Mouse (Mus musculus): ENCODE data around the gene Treml1.
"Not testable (repeated sequence)": the region's sequence is repeated elsewhere in the genome, so short reads cannot be mapped to it uniquely, and the experiment has no call there.

Treml1 gene

GRCm38 (mm10) chr17:48359616-48360015 lies at the start of gene Treml1:
Gene Treml1 (plus strand): TSS chr17:48359916.
- DNase-seq (ENCODE audit: low read depth): no peak

- DNase-seq (ENCODE audit: low read depth): no peak
These were observed 47.6 kb upstream of the Treml1 start for GRCm38 (mm10) chr17:48312124-48312523.

- peak; percentile 40 for DNase-seq (ENCODE audit: low read depth)
These were observed 43.7 kb upstream of the Treml1 start, which contains the start of gene B430306N03Rik for GRCm38 (mm10) chr17:48315905-48316579. Gene B430306N03Rik (plus strand): TSS chr17:48316141.

GRCm38 (mm10) chr17:48318686-48319085 lies 41.0 kb upstream of the Treml1 start:
- DNase-seq (ENCODE audit: low read depth): peak; percentile 56

- no peak for DNase-seq (ENCODE audit: low read depth)
These were observed 38.4 kb upstream of the Treml1 start for GRCm38 (mm10) chr17:48321279-48321678.

- DNase-seq (ENCODE audit: low read depth): no peak
These were observed 36.5 kb upstream of the Treml1 start for GRCm38 (mm10) chr17:48323236-48323635.

- no peak for DNase-seq (ENCODE audit: low read depth)
These were observed 35.5 kb upstream of the Treml1 start for GRCm38 (mm10) chr17:48324258-48324657.

- DNase-seq (ENCODE audit: low read depth): no peak
These were observed 34.6 kb upstream of the Treml1 start for GRCm38 (mm10) chr17:48325093-48325492.

- DNase-seq (ENCODE audit: low read depth): peak; percentile 55
These were observed 34.1 kb upstream of the Treml1 start for GRCm38 (mm10) chr17:48325638-48326037.

GRCm38 (mm10) chr17:48326656-48327055 lies 33.1 kb upstream of the Treml1 start:
- no peak for DNase-seq (ENCODE audit: low read depth)

GRCm38 (mm10) chr17:48332524-48332923 lies 27.2 kb upstream of the Treml1 start:
- no peak for DNase-seq (ENCODE audit: low read depth)

- DNase-seq (ENCODE audit: low read depth): no peak
These were observed 25.5 kb upstream of the Treml1 start for GRCm38 (mm10) chr17:48334186-48334585.

GRCm38 (mm10) chr17:48336857-48337256 lies 22.9 kb upstream of the Treml1 start:
- peak; percentile 87 for DNase-seq (ENCODE audit: low read depth)

GRCm38 (mm10) chr17:48340267-48340666 lies 19.4 kb upstream of the Treml1 start:
- DNase-seq (ENCODE audit: low read depth): no peak

- DNase-seq (ENCODE audit: low read depth): no peak
These were observed 17.8 kb upstream of the Treml1 start for GRCm38 (mm10) chr17:48341947-48342346.

- no peak for DNase-seq (ENCODE audit: low read depth)
These were observed 16.7 kb upstream of the Treml1 start for GRCm38 (mm10) chr17:48343065-48343464.

- no peak for DNase-seq (ENCODE audit: low read depth)
These were observed 13.9 kb upstream of the Treml1 start for GRCm38 (mm10) chr17:48345824-48346223.

GRCm38 (mm10) chr17:48346231-48346630 lies 13.5 kb upstream of the Treml1 start, which contains the start of gene Trem2:
Gene Trem2 (plus strand): TSS chr17:48346401.
- DNase-seq (ENCODE audit: low read depth): no peak

- no peak for DNase-seq (ENCODE audit: low read depth)
These were observed 12.9 kb upstream of the Treml1 start for GRCm38 (mm10) chr17:48346834-48347233.

GRCm38 (mm10) chr17:48347287-48347686 lies 12.4 kb upstream of the Treml1 start:
- no peak for DNase-seq (ENCODE audit: low read depth)

- DNase-seq (ENCODE audit: low read depth): no peak
These were observed 9.0 kb upstream of the Treml1 start for GRCm38 (mm10) chr17:48350681-48351193.

- not testable (repeated sequence) for DNase-seq (ENCODE audit: low read depth)
These were observed 6.7 kb upstream of the Treml1 start for GRCm38 (mm10) chr17:48352976-48353375.

- DNase-seq (ENCODE audit: low read depth): no peak
These were observed 3.9 kb upstream of the Treml1 start for GRCm38 (mm10) chr17:48355822-48356221.

GRCm38 (mm10) chr17:48357892-48358291 lies 1.8 kb upstream of the Treml1 start:
- DNase-seq (ENCODE audit: low read depth): no peak
